Comparison of ENCODE assay signal across 28 mouse cellular contexts in genomic region chr16:26562771-26563170, GRCm38 (mm10). TPM values are rescaled to one million over a fixed set of nuclear protein-coding genes. Genes with fewer than 3 reads are reported as not detected.
DNase-seq lines count a peak whose midpoint lies in the region; ATAC-seq and TF ChIP-seq lines count a peak whose summit lies in the region.
"Had no signal": no experiment of that assay in that cellular context is flagged by ENCODE, and none has a peak within 500 bp of the region (broad histone marks: within the 10 kb centered on the region; RNA-seq: fewer than 3 reads in every experiment).

No protein-coding gene starts in this region.

- no peak for ATAC-seq in liver, embryonic 11.5 days (replicated peaks; ENCODE audit: low FRiP score)
- no peak for ATAC-seq in midbrain, embryonic 11.5 days (ENCODE audit: low FRiP score)
- ATAC-seq in midbrain, embryonic 14.5 days (ENCODE audit: low FRiP score, low TSS enrichment), result no peak
- ATAC-seq: activated CD4-positive, CD25-positive, alpha-beta regulatory T cell, adult 4 months; CD4-positive, CD25-positive, alpha-beta regulatory T cell, adult 4 months; forebrain, embryonic 13.5 days; forebrain, embryonic 15.5 days; Patski had no signal

- no peaks in the 10 kb centered on the region for H3K9me3 ChIP-seq in liver, embryonic 11.5 days (ENCODE audit: control insufficient read depth, low read length)
- no peaks in the 10 kb centered on the region for H3K9me3 ChIP-seq in midbrain, embryonic 11.5 days (ENCODE audit: control insufficient read depth, low read length)
- no peaks in the 10 kb centered on the region for H3K9me3 ChIP-seq in midbrain, embryonic 14.5 days (ENCODE audit: control insufficient read depth, low read length)
- H3K9me3 ChIP-seq: embryonic facial prominence, embryonic 10.5 days; embryonic facial prominence, embryonic 12.5 days; forebrain, embryonic 13.5 days; forebrain, embryonic 15.5 days; G1E had no signal

- no peak overlapping the region for H3K4me2 ChIP-seq in liver, embryonic 11.5 days
- no peak overlapping the region for H3K4me2 ChIP-seq in midbrain, embryonic 11.5 days
- H3K4me2 ChIP-seq in midbrain, embryonic 14.5 days (ENCODE audit: low read length), result no peak overlapping the region
- H3K4me2 ChIP-seq: embryonic facial prominence, embryonic 12.5 days; forebrain, embryonic 13.5 days; forebrain, embryonic 15.5 days had no signal

- H3K4me3 ChIP-seq in kidney, adult 2 months (ENCODE audit: insufficient read depth, low read depth, low read length), result no peak overlapping the region
- H3K4me3 ChIP-seq in liver, adult 2 months (ENCODE audit: insufficient read depth, low read depth, low read length), result no peak overlapping the region
- H3K4me3 ChIP-seq in liver, embryonic 11.5 days (ENCODE audit: low read depth, low read length), result no peak overlapping the region
- H3K4me3 ChIP-seq in midbrain, embryonic 11.5 days (ENCODE audit: low read depth, low read length), result no peak overlapping the region
- H3K4me3 ChIP-seq in midbrain, embryonic 14.5 days (replicated peaks; ENCODE audit: low read depth, low read length), result no peak overlapping the region
- H3K4me3 ChIP-seq: embryonic facial prominence, embryonic 10.5 days; embryonic facial prominence, embryonic 12.5 days; forebrain, embryonic 13.5 days; forebrain, embryonic 15.5 days had no signal

- no peaks in the 10 kb centered on the region for H3K4me1 ChIP-seq in kidney, adult 2 months (ENCODE audit: control insufficient read depth, insufficient read depth, low read length)
- peaks cover 9% of the 10 kb centered on the region for H3K4me1 ChIP-seq in liver, adult 2 months (ENCODE audit: control insufficient read depth, insufficient read depth, low read length)
- H3K4me1 ChIP-seq in liver, embryonic 11.5 days (replicated peaks; ENCODE audit: control insufficient read depth, insufficient read depth, low read length), result no peaks in the 10 kb centered on the region
- no peaks in the 10 kb centered on the region for H3K4me1 ChIP-seq in midbrain, embryonic 11.5 days (ENCODE audit: control insufficient read depth, insufficient read depth, low read length)
- H3K4me1 ChIP-seq in midbrain, embryonic 14.5 days (ENCODE audit: control insufficient read depth, insufficient read depth, low read length), result no peaks in the 10 kb centered on the region
- H3K4me1 ChIP-seq: embryonic facial prominence, embryonic 10.5 days; embryonic facial prominence, embryonic 12.5 days; forebrain, embryonic 13.5 days; forebrain, embryonic 15.5 days had no signal

- H3K36me3 ChIP-seq in kidney, adult 2 months (ENCODE audit: control insufficient read depth, insufficient read depth, low read length), result no peaks in the 10 kb centered on the region
- no peaks in the 10 kb centered on the region for H3K36me3 ChIP-seq in liver, adult 2 months (ENCODE audit: control insufficient read depth, insufficient read depth, low read length)
- no peaks in the 10 kb centered on the region for H3K36me3 ChIP-seq in liver, embryonic 11.5 days (ENCODE audit: control insufficient read depth, insufficient read depth, low read length)
- H3K36me3 ChIP-seq in midbrain, embryonic 11.5 days (ENCODE audit: control insufficient read depth, insufficient read depth, low read length), result no peaks in the 10 kb centered on the region
- no peaks in the 10 kb centered on the region for H3K36me3 ChIP-seq in midbrain, embryonic 14.5 days (ENCODE audit: control insufficient read depth, insufficient read depth, low read length)
- H3K36me3 ChIP-seq: embryonic facial prominence, embryonic 10.5 days; embryonic facial prominence, embryonic 12.5 days; forebrain, embryonic 15.5 days; G1E had no signal

- H3K79me2 ChIP-seq in liver, adult 2 months (ENCODE audit: control insufficient read depth, insufficient read depth, low read length), result no peaks in the 10 kb centered on the region

- no peak for TF ChIP-seq CTCF in kidney, adult 2 months (conservative IDR thresholded peaks at IDR 0.05; ENCODE audit: insufficient read depth, insufficient read length, low read depth, low read length)
- TF ChIP-seq CTCF in liver, adult 2 months (IDR thresholded peaks at IDR 0.05; ENCODE audit: low read depth, low read length), result no peak

- no peak overlapping the region for H3K27ac ChIP-seq in kidney, adult 2 months (ENCODE audit: insufficient read depth, low read depth, low read length)
- peak overlapping the region; percentile 60 for H3K27ac ChIP-seq in liver, adult 2 months (replicated peaks; ENCODE audit: insufficient read depth, low read depth, low read length)
- H3K27ac ChIP-seq in liver, embryonic 11.5 days (ENCODE audit: low read depth, low read length), result no peak overlapping the region
- H3K27ac ChIP-seq in midbrain, embryonic 11.5 days (ENCODE audit: low read depth, low read length), result no peak overlapping the region
- no peak overlapping the region for H3K27ac ChIP-seq in midbrain, embryonic 14.5 days (replicated peaks; ENCODE audit: low read depth, low read length)
- H3K27ac ChIP-seq: embryonic facial prominence, embryonic 10.5 days; embryonic facial prominence, embryonic 12.5 days; forebrain, embryonic 13.5 days; forebrain, embryonic 15.5 days had no signal

- TF ChIP-seq POLR2A in kidney, adult 2 months (IDR thresholded peaks at IDR 0.05; ENCODE audit: low read depth, low read length), result no peak
- TF ChIP-seq POLR2A in liver, adult 2 months (IDR thresholded peaks at IDR 0.05; ENCODE audit: extremely low read depth, insufficient read depth, low read length), result no peak

- peak; percentile 16 for DNase-seq in kidney, adult 2 months
- no peak for DNase-seq in kidney, postnatal 10 days
- DNase-seq in liver, adult 2 months (ENCODE audit: extremely low read depth, low read depth, low spot score), result peak; percentile 95
- DNase-seq in liver, embryonic 11.5 days (ENCODE audit: low spot score), result no peak
- peak; percentile 65 for DNase-seq in midbrain, embryonic 11.5 days (ENCODE audit: low spot score, missing footprints)
- no peak for DNase-seq in midbrain, embryonic 14.5 days
- DNase-seq: adrenal gland, adult 8-10 months; adrenal gland, postnatal 14 days; adrenal gland, postnatal 36 days; B cell, adult 2 months; cerebellum, adult 11-12 months; cerebellum, adult 2 months; cerebellum, adult 9-10 months; cerebellum, postnatal 10 days; cerebellum, postnatal 25 days had no signal

- H3K9ac ChIP-seq in liver, adult 2 months (ENCODE audit: low read depth, low read length), result no peak overlapping the region
- H3K9ac ChIP-seq in liver, embryonic 11.5 days (ENCODE audit: low read depth, low read length), result no peak overlapping the region
- H3K9ac ChIP-seq in midbrain, embryonic 11.5 days (ENCODE audit: low read length), result no peak overlapping the region
- no peak overlapping the region for H3K9ac ChIP-seq in midbrain, embryonic 14.5 days (replicated peaks; ENCODE audit: low read length)
- H3K9ac ChIP-seq: embryonic facial prominence, embryonic 12.5 days; forebrain, embryonic 13.5 days; forebrain, embryonic 15.5 days had no signal

- H3K27me3 ChIP-seq in kidney, adult 2 months (replicated peaks; ENCODE audit: control insufficient read depth, insufficient read depth, low read length), result no peaks in the 10 kb centered on the region
- no peaks in the 10 kb centered on the region for H3K27me3 ChIP-seq in liver, adult 2 months (ENCODE audit: control insufficient read depth, insufficient read depth, low read length)
- H3K27me3 ChIP-seq in liver, embryonic 11.5 days (replicated peaks; ENCODE audit: control insufficient read depth, insufficient read depth, low read length), result no peaks in the 10 kb centered on the region
- H3K27me3 ChIP-seq in midbrain, embryonic 11.5 days (ENCODE audit: control insufficient read depth, insufficient read depth, low read length), result no peaks in the 10 kb centered on the region
- H3K27me3 ChIP-seq in midbrain, embryonic 14.5 days (ENCODE audit: control insufficient read depth, insufficient read depth, low read length), result no peaks in the 10 kb centered on the region
- H3K27me3 ChIP-seq: CH12.LX; embryonic facial prominence, embryonic 12.5 days; forebrain, embryonic 13.5 days; forebrain, embryonic 15.5 days had no signal

- WGBS in kidney, adult 2 months, result 54% methylated on average over 2 of the region's 2 CpGs
- WGBS in liver, adult 2 months, result 28% methylated on average over 2 of the region's 2 CpGs
- 80% methylated on average over 2 of the region's 2 CpGs for WGBS in liver, embryonic 11.5 days
- WGBS in midbrain, embryonic 11.5 days, result 83% methylated on average over 2 of the region's 2 CpGs
- WGBS in midbrain, embryonic 14.5 days, result 87% methylated on average over 2 of the region's 2 CpGs

RNA-seq across cellular contexts. Expression of gene Il1rap, which starts 18.7 kb away (rescaled TPM):
- 2.7 and 3.1 TPM in 2 replicates for polyA plus RNA-seq in kidney, adult 2 months (2012; rRNA removed)
- 135 and 160 TPM in 2 replicates for total RNA-seq in liver, adult 2 months (2014; rRNA removed)
- polyA plus RNA-seq in liver, adult 2 months (2012; rRNA removed), result 47.7 and 64.6 TPM in 2 replicates
- polyA plus RNA-seq in liver, embryonic 11.5 days (2014; fragmentation: Nextera tagmentation; extraction: Ambion mirVana), result 4.5 and 5.1 TPM in 2 replicates
- 7.2 and 8.1 TPM in 2 replicates for polyA plus RNA-seq in midbrain, embryonic 11.5 days (2014; fragmentation: Nextera tagmentation; extraction: Ambion mirVana)
- polyA plus RNA-seq in midbrain, embryonic 14.5 days (2014; fragmentation: Nextera tagmentation; extraction: Ambion mirVana), result 6.1 and 8.5 TPM in 2 replicates

RNA-seq across cellular contexts. Expression of gene Tmem207, which starts 36.2 kb away (rescaled TPM):
- 7.2 and 7.8 TPM in 2 replicates for polyA plus RNA-seq in kidney, adult 2 months (2012; rRNA removed)
- total RNA-seq in liver, adult 2 months (2014; rRNA removed), result not detected in 2 replicates
- not detected in 2 replicates for polyA plus RNA-seq in liver, adult 2 months (2012; rRNA removed)
- not detected in 2 replicates for polyA plus RNA-seq in liver, embryonic 11.5 days (2014; fragmentation: Nextera tagmentation; extraction: Ambion mirVana)
- polyA plus RNA-seq in midbrain, embryonic 11.5 days (2014; fragmentation: Nextera tagmentation; extraction: Ambion mirVana), result 0.20 and 0.36 TPM in 2 replicates
- polyA plus RNA-seq in midbrain, embryonic 14.5 days (2014; fragmentation: Nextera tagmentation; extraction: Ambion mirVana), result 0.20 TPM in 2 replicates
- total RNA-seq: adrenal gland, adult 18-20 months; adrenal gland, adult 8-10 months; adrenal gland, postnatal 14 days; adrenal gland, postnatal 36 days; CH12.LX had no signal
- polyA plus RNA-seq: activated CD4-positive, CD25-positive, alpha-beta regulatory T cell, adult 4 months; CD4-positive, CD25-positive, alpha-beta regulatory T cell, adult 4 months; cerebellum, adult 2 months; cortical plate, adult 2 months; embryonic facial prominence, embryonic 10.5 days; embryonic facial prominence, embryonic 12.5 days; embryonic facial prominence, embryonic 14.5 days; forebrain, embryonic 11.5 days; forebrain, embryonic 13.5 days; forebrain, embryonic 15.5 days; G1E; Patski had no signal

Comparison
In these comparisons a context has a peak if more than half of its experiments do, and no peak if none do; other contexts are left out.
1. DNase-seq: peak in kidney, adult 2 months (single experiment), liver, adult 2 months (single experiment) and midbrain, embryonic 11.5 days (single experiment); none in kidney, postnatal 10 days (single experiment), liver, embryonic 11.5 days (single experiment) and midbrain, embryonic 14.5 days (single experiment).